Mouse (Mus musculus) neutrophil, adult 5-6 weeks (primary cell): ENCODE results near the gene Gfral. TPM values are rescaled to one million over a fixed set of nuclear protein-coding genes. Genes with fewer than 3 reads are reported as not detected.

Experiments used
- ATAC-seq: fragments of 151-379, 151-347 bp; 2 replicates; pipeline ENCODE4 v1.8.0; 2017; ENCODE audit warnings: mild to moderate bottlenecking, moderate TSS enrichment; ENCODE audit not compliant: insufficient number of reproducible peaks, poor library complexity, low FRiP score, severe bottlenecking; ENCODE audit errors: extremely low read depth
- total RNA-seq: library from RNA; stranded (forward); fragments of 200-1000 nt; gene quantifications from 2 replicates; pipeline ENCODE4 v1.2.3, GENCODE M21; 2017

The Gfral gene
- not detected in 2 replicates for total RNA-seq

GRCm38 (mm10) chr9:76213557-76213956 is at the start of gene Gfral:
Gene Gfral, minus strand, starts transcription at chr9:76213657.
- ATAC-seq = no peak

- ATAC-seq = no peak
These were observed 44.3 kb upstream of the Gfral start for GRCm38 (mm10) chr9:76257731-76258130.

- no peak for ATAC-seq
These were observed 39.1 kb upstream of the Gfral start for GRCm38 (mm10) chr9:76252544-76252943.

- no peak for ATAC-seq
These were observed 38.7 kb upstream of the Gfral start for GRCm38 (mm10) chr9:76252109-76252508.

- no peak for ATAC-seq
These were observed 28.9 kb upstream of the Gfral start for GRCm38 (mm10) chr9:76242322-76242721.

GRCm38 (mm10) chr9:76237946-76238345 is 24.5 kb upstream of the Gfral start:
- no peak for ATAC-seq

- ATAC-seq = no peak
These were observed 23.8 kb upstream of the Gfral start for GRCm38 (mm10) chr9:76237243-76237642.

GRCm38 (mm10) chr9:76236626-76237025 is 23.2 kb upstream of the Gfral start:
- peak; percentile 76; the same call in 1 of the 2 replicates for ATAC-seq

- ATAC-seq = no peak
These were observed 22.6 kb upstream of the Gfral start for GRCm38 (mm10) chr9:76235945-76236503.

GRCm38 (mm10) chr9:76234899-76235298 is 21.4 kb upstream of the Gfral start:
- no peak for ATAC-seq

- peak; percentile 64 for ATAC-seq
These were observed 16.9 kb upstream of the Gfral start for GRCm38 (mm10) chr9:76230400-76230799.

GRCm38 (mm10) chr9:76217178-76217975 is 3.9 kb upstream of the Gfral start:
- no peak for ATAC-seq

- no peak for ATAC-seq
These were observed 1.2 kb upstream of the Gfral start for GRCm38 (mm10) chr9:76214678-76215077.

- ATAC-seq = no peak
These were observed 16.5 kb downstream of the Gfral start for GRCm38 (mm10) chr9:76196917-76197316.

GRCm38 (mm10) chr9:76179221-76179620 is 34.2 kb downstream of the Gfral start:
- ATAC-seq = no peak

- ATAC-seq = no peak
These were observed 40.7 kb downstream of the Gfral start for GRCm38 (mm10) chr9:76172686-76173295.

- no peak for ATAC-seq
These were observed 45.1 kb downstream of the Gfral start for GRCm38 (mm10) chr9:76168355-76168754.

- ATAC-seq = no peak
These were observed 51.0 kb downstream of the Gfral start for GRCm38 (mm10) chr9:76162446-76162845.

- ATAC-seq = no peak
These were observed 67.9 kb downstream of the Gfral start for GRCm38 (mm10) chr9:76145593-76145992.
